Mouse (Mus musculus): ENCODE results near the gene Lipt1.

Lipt1 gene

GRCm38 (mm10) chr1:37871704-37872103 lies at the start of gene Lipt1:
TSS of gene Lipt1 (plus strand) at chr1:37871738.
- in situ Hi-C loops (cut with MboI; ENCODE audit: low sequenced_read_pairs): loop anchor here (25.0 kb wide), 1 partner anchor 184 kb away; no protein-coding TSS in a partner anchor

DNA sequence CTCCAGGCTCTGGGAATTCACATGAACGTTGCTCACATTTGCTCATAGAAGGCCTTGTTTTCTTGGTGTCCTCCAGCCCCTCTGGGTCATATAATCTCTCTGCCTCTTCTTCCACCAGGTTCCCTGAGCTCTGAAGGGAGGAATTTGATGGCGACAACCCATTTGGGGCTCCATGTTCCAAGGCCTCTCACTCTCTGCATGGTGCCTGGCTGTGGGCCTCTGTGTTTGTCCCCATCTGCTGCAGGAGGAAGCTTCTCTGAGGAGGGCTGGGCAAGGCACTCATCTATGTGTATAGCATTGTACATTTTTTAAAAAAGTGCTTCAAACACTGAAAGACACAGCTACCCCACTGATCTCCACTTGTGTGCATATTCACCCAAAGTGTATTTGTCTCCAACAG lies 39.9 kb upstream of the Lipt1 start:
- in situ Hi-C loops (cut with MboI; ENCODE audit: low sequenced_read_pairs): no loop called here

- in situ Hi-C loops (cut with MboI; ENCODE audit: low sequenced_read_pairs): no loop called here
These were observed 24.7 kb upstream of the Lipt1 start for GRCm38 (mm10) chr1:37846878-37847277.

GRCm38 (mm10) chr1:37850696-37851095 lies 20.8 kb upstream of the Lipt1 start:
- in situ Hi-C loops (cut with MboI; ENCODE audit: low sequenced_read_pairs): loop anchor here (25.0 kb wide), 1 partner anchor 163 kb away; no protein-coding TSS in a partner anchor

- in situ Hi-C loops (cut with MboI; ENCODE audit: low sequenced_read_pairs): loop anchor here (25.0 kb wide), 1 partner anchor 177 kb away; no protein-coding TSS in a partner anchor
These were observed 6.8 kb upstream of the Lipt1 start for GRCm38 (mm10) chr1:37864511-37865400.

DNA sequence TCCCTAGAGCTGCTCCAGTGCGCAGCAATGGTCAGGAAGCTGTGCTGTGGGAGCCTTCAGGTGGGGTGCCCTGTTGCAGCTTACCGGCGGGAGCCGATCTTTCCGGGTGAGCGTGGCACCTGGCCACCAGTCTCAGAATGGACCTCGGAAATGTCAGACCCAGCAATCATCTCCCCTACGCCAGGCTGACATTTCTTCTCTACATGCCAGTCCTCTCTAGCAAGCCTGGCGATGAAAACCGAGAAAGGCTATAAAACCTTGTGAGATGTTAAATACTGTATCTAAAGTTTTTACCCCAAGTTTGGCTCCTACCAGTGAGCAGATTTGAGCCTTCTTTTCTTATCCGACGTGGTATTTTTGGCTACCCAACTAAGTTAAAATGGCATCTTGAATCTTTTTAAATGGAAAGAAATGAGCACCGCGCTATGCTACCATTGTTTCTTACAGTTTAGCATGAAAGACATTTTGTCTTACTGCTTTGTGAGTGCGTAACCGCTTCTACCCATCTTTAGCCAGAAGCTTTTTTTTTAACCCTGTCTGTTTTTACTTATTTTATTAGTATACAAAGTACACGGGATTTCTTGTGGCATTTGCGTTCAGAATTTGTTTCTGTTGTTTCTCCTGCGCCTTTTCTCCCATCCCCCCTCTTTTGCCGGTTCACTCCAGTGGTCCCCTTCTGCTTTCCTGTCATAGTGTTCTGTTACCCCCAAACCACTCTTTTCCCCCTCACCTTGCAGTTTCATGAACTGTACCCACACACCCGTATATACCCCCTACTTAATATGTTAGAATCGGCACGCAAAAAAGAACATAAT lies 5.9 kb upstream of the Lipt1 start:
- in situ Hi-C loops (cut with MboI; ENCODE audit: low sequenced_read_pairs): loop anchor here (25.0 kb wide), 1 partner anchor 178 kb away; no protein-coding TSS in a partner anchor

- in situ Hi-C loops (cut with MboI; ENCODE audit: low sequenced_read_pairs): loop anchor here (25.0 kb wide), 1 partner anchor 179 kb away; no protein-coding TSS in a partner anchor
These were observed 5.3 kb upstream of the Lipt1 start, which contains the start of gene Tsga10 for GRCm38 (mm10) chr1:37866286-37866685. TSS of gene Tsga10 (minus strand) at chr1:37866429.

GRCm38 (mm10) chr1:37867056-37867455 lies 4.5 kb upstream of the Lipt1 start:
- in situ Hi-C loops (cut with MboI; ENCODE audit: low sequenced_read_pairs): loop anchor here (25.0 kb wide), 1 partner anchor 180 kb away; no protein-coding TSS in a partner anchor

GRCm38 (mm10) chr1:37867684-37868322 lies 3.7 kb upstream of the Lipt1 start:
- in situ Hi-C loops (cut with MboI; ENCODE audit: low sequenced_read_pairs): loop anchor here (25.0 kb wide), 1 partner anchor 181 kb away; no protein-coding TSS in a partner anchor

- in situ Hi-C loops (cut with MboI; ENCODE audit: low sequenced_read_pairs): loop anchor here (25.0 kb wide), 1 partner anchor 181 kb away; no protein-coding TSS in a partner anchor
These were observed 2.9 kb upstream of the Lipt1 start for GRCm38 (mm10) chr1:37868640-37869039.

DNA sequence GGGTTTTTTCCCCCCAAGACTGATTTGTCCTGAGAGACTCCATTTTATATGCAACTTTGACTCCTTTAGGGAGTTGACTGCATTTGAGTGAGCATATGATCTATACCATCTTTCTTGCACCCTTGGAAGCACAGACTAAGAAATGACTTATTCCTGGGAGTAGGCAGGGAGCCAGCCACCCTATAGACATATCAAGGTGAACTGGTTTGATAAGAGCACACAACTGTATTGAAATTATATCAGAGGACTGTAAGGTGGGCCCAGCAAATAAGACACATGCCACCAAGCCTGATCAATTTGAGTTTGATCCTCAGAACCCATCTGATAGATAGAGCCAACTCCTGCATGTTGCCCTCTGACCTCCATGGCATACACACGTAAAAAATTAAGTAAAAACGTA lies 2.2 kb upstream of the Lipt1 start:
- in situ Hi-C loops (cut with MboI; ENCODE audit: low sequenced_read_pairs): loop anchor here (25.0 kb wide), 1 partner anchor 182 kb away; no protein-coding TSS in a partner anchor

DNA sequence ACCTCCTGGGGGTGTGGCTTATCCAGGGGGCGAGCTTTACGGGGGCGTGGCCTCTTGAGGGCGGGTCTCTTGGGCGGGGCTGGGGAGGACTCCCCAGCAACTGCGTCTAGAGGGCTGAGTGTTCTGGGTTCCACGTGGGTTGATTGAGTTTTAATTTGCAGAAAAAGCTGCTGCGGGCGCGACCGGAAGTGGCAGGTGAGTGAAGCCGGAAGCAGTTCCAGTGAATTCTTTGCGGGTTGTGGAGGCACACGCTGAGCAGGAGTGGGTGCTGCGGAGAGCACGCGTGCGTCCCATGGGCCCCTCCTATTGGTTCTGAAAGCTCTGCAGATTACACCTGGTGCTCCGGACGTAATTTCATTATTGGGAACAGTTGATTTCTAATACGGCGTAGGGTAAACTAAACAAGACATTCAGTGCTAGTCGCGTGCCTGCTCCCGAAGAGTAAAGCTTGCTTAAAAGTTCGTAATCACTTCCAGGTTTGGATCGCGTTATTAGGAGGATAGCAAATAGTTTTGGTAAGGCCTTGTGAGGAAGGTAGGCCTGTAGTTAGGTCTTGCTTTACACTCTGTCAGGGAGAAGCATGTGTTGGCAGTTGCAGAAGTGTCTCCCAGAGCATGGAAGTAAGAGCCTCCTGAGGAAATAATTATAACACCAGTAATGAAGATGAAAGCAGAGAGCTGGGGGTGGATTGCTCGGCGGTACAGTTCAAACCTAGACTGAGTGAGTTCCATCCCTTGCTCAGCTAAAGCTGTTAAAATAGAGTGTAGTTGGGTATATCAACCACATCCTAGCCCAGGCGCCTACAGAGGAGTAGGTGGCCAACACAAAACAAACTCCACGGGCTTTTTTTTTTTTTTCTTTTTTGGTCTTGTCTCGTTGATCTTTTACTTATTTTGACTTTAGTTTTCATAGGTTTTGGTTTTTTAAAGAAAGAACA lies 861 bp downstream of the Lipt1 start:
- in situ Hi-C loops (cut with MboI; ENCODE audit: low sequenced_read_pairs): loop anchor here (25.0 kb wide), 1 partner anchor 185 kb away; no protein-coding TSS in a partner anchor

DNA sequence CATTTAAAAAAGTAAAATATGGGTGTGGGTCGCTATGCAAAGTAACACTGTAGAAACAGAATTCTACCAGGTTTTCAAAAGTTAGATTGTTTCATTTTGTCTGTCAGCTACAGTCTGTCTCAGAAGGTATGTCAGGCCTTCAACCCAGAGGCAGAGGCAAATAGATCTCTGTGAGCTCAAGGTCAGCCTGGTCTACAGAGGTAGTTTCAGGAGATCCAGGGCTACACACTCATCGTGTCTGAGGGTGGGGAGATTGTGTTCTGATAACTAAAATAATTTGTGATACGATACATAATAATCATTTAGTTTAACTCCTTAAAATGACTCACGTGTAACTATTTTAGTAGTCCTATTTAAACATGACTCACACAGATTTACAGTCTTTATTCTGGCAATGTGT lies 1.6 kb downstream of the Lipt1 start:
- in situ Hi-C loops (cut with MboI; ENCODE audit: low sequenced_read_pairs): loop anchor here (25.0 kb wide), 1 partner anchor 186 kb away; no protein-coding TSS in a partner anchor

GRCm38 (mm10) chr1:37877736-37878460 lies 6.4 kb downstream of the Lipt1 start:
- in situ Hi-C loops (cut with MboI; ENCODE audit: low sequenced_read_pairs): no loop called here

DNA sequence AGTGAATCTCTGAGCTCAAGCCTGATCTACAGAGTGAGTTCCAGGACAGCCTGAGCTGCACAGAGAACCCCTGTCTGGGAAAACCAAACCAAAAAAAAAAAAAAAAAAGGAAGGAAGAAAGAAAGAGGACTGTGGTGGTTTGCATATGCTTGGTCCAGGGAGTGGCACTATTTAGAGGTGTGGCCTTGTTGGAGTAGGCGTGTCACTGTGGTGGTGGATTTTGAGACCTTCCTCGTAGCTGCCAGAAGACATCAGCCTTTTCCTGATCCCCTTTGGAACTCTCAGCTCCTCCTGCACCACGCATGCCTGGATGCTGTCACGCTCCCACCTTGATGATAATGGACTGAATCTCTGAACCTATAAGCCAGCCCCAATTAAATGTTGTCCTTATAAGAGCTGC lies 11.9 kb downstream of the Lipt1 start:
- in situ Hi-C loops (cut with MboI; ENCODE audit: low sequenced_read_pairs): no loop called here

DNA sequence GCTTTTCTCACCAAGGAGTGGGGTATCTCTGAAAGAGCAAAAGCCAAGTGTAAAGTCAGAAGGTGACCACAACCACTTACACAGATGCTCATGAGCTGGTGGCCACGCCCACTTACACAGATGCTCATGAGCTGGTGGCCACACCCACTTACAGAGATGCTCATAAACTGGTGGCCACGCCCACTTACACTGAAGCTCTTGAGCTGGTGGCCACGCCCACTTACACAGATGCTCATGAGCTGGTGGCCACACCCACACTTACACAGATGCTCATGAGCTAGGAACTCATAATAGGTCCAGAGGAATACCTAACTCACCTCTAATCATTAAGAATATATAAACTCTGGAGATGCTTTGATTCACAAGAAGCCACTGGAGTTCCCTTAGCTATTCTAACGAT lies 12.9 kb downstream of the Lipt1 start:
- in situ Hi-C loops (cut with MboI; ENCODE audit: low sequenced_read_pairs): no loop called here

DNA sequence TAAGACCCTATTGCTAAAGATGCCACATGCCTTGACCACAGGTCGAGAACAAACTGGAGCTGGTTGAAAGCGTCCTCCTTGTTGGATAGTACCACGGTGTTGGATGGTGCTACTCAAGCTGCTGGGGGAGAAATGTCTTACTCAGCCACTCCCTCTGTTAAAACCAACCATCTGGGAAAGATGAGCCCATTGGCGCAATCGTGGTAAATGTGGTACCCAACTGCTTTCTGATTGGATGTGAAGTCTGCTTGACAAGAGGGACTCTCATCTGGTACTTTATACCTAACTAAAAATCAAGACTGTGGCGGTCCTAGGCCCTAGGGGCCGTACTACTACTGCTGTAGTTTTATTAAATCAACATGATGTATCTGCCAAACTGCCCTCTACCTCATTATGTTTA lies 17.7 kb downstream of the Lipt1 start:
- in situ Hi-C loops (cut with MboI; ENCODE audit: low sequenced_read_pairs): no loop called here

- in situ Hi-C loops (cut with MboI; ENCODE audit: low sequenced_read_pairs): no loop called here
These were observed 18.6 kb downstream of the Lipt1 start, which contains the start of the genes Mitd1 and Mrpl30 for GRCm38 (mm10) chr1:37890025-37890652. TSS of gene Mitd1 (minus strand) at chr1:37890411. TSS of gene Mrpl30 (plus strand) at chr1:37890477.
